Comparison of ENCODE assay signal across 21 mouse cellular contexts in genomic region chr4:130761809-130762208, GRCm38 (mm10). TPM values are rescaled to one million over a fixed set of nuclear protein-coding genes. Genes with fewer than 3 reads are reported as not detected.
DNase-seq lines count a peak whose midpoint lies in the region; ATAC-seq and TF ChIP-seq lines count a peak whose summit lies in the region.
"Had no signal": no experiment of that assay in that cellular context is flagged by ENCODE, and none has a peak within 500 bp of the region (broad histone marks: within the 10 kb centered on the region; RNA-seq: fewer than 3 reads in every experiment).

No protein-coding gene starts in this region.

- H3K36me3 ChIP-seq in forebrain, embryonic 13.5 days (ENCODE audit: poor library complexity, severe bottlenecking), result peaks cover 91% of the 10 kb centered on the region
- H3K36me3 ChIP-seq in forebrain, postnatal 0 days (ENCODE audit: insufficient read depth), result peaks cover 60% of the 10 kb centered on the region
- H3K36me3 ChIP-seq in heart, embryonic 15.5 days, result peaks cover 58% of the 10 kb centered on the region
- H3K36me3 ChIP-seq in heart, embryonic 11.5 days (ENCODE audit: control insufficient read depth, insufficient read depth, low read length), result peaks cover 42% of the 10 kb centered on the region
- H3K36me3 ChIP-seq in liver, embryonic 16.5 days (ENCODE audit: control insufficient read depth, insufficient read depth), result peaks cover 86% of the 10 kb centered on the region
- peaks cover 50% of the 10 kb centered on the region for H3K36me3 ChIP-seq in liver, embryonic 11.5 days (ENCODE audit: control insufficient read depth, insufficient read depth, low read length)

- H3K27me3 ChIP-seq in forebrain, embryonic 13.5 days, result no peaks in the 10 kb centered on the region
- H3K27me3 ChIP-seq in forebrain, postnatal 0 days (ENCODE audit: insufficient read depth, low read length), result no peaks in the 10 kb centered on the region
- no peaks in the 10 kb centered on the region for H3K27me3 ChIP-seq in heart, embryonic 15.5 days
- H3K27me3 ChIP-seq in heart, embryonic 11.5 days (ENCODE audit: control insufficient read depth, insufficient read depth, low read length), result no peaks in the 10 kb centered on the region
- no peaks in the 10 kb centered on the region for H3K27me3 ChIP-seq in liver, embryonic 16.5 days (ENCODE audit: control insufficient read depth, insufficient read depth, low read depth, low read length)
- H3K27me3 ChIP-seq in liver, embryonic 11.5 days (replicated peaks; ENCODE audit: control insufficient read depth, insufficient read depth, low read length), result no peaks in the 10 kb centered on the region
- H3K27me3 ChIP-seq: hindbrain, embryonic 12.5 days; kidney, embryonic 15.5 days; limb, embryonic 15.5 days; neural tube, embryonic 15.5 days had no signal

- H3K4me1 ChIP-seq in forebrain, embryonic 13.5 days, result no peaks in the 10 kb centered on the region
- H3K4me1 ChIP-seq in forebrain, postnatal 0 days (ENCODE audit: insufficient read depth), result no peaks in the 10 kb centered on the region
- H3K4me1 ChIP-seq in heart, embryonic 15.5 days (replicated peaks), result peaks cover 22% of the 10 kb centered on the region
- H3K4me1 ChIP-seq in heart, embryonic 11.5 days (ENCODE audit: control insufficient read depth, insufficient read depth, low read length), result peaks cover 3% of the 10 kb centered on the region; the same call in 1 of the 2 replicates
- no peaks in the 10 kb centered on the region for H3K4me1 ChIP-seq in liver, embryonic 16.5 days (ENCODE audit: control insufficient read depth, low read depth, low read length)
- no peaks in the 10 kb centered on the region for H3K4me1 ChIP-seq in liver, embryonic 11.5 days (replicated peaks; ENCODE audit: control insufficient read depth, insufficient read depth, low read length)
- H3K4me1 ChIP-seq: hindbrain, embryonic 12.5 days; kidney, embryonic 15.5 days; limb, embryonic 15.5 days; neural tube, embryonic 15.5 days had no signal

- H3K4me2 ChIP-seq in forebrain, embryonic 13.5 days, result no peak overlapping the region
- no peak overlapping the region for H3K4me2 ChIP-seq in forebrain, postnatal 0 days (ENCODE audit: low read depth)
- H3K4me2 ChIP-seq in heart, embryonic 15.5 days, result no peak overlapping the region
- no peak overlapping the region for H3K4me2 ChIP-seq in heart, embryonic 11.5 days
- H3K4me2 ChIP-seq in liver, embryonic 16.5 days (ENCODE audit: low read depth, low read length), result no peak overlapping the region
- no peak overlapping the region for H3K4me2 ChIP-seq in liver, embryonic 11.5 days
- H3K4me2 ChIP-seq: hindbrain, embryonic 12.5 days; kidney, embryonic 15.5 days; limb, embryonic 15.5 days; neural tube, embryonic 15.5 days had no signal

- no peak overlapping the region for H3K4me3 ChIP-seq in forebrain, embryonic 13.5 days
- H3K4me3 ChIP-seq in forebrain, postnatal 0 days (ENCODE audit: low read depth, low read length), result no peak overlapping the region
- H3K4me3 ChIP-seq in heart, embryonic 15.5 days, result no peak overlapping the region
- H3K4me3 ChIP-seq in heart, embryonic 11.5 days (ENCODE audit: low read depth, low read length), result no peak overlapping the region
- H3K4me3 ChIP-seq in liver, embryonic 16.5 days (ENCODE audit: low read depth, low read length), result no peak overlapping the region
- H3K4me3 ChIP-seq in liver, embryonic 11.5 days (ENCODE audit: low read depth, low read length), result no peak overlapping the region
- H3K4me3 ChIP-seq: hindbrain, embryonic 12.5 days; kidney, embryonic 15.5 days; limb, embryonic 15.5 days; neural tube, embryonic 15.5 days had no signal

- H3K9ac ChIP-seq in forebrain, embryonic 13.5 days, result no peak overlapping the region
- no peak overlapping the region for H3K9ac ChIP-seq in forebrain, postnatal 0 days
- no peak overlapping the region for H3K9ac ChIP-seq in heart, embryonic 15.5 days
- no peak overlapping the region for H3K9ac ChIP-seq in heart, embryonic 11.5 days (ENCODE audit: low read depth, low read length)
- H3K9ac ChIP-seq in liver, embryonic 16.5 days (ENCODE audit: low read depth, low read length), result no peak overlapping the region
- no peak overlapping the region for H3K9ac ChIP-seq in liver, embryonic 11.5 days (ENCODE audit: low read depth, low read length)
- H3K9ac ChIP-seq: hindbrain, embryonic 12.5 days; kidney, embryonic 15.5 days; limb, embryonic 15.5 days; liver, postnatal 0 days; neural tube, embryonic 15.5 days had no signal

- no peak for TF ChIP-seq CTCF in forebrain, postnatal 0 days (IDR thresholded peaks at IDR 0.05; ENCODE audit: low read depth)

- H3K9me3 ChIP-seq in forebrain, embryonic 13.5 days (replicated peaks), result no peaks in the 10 kb centered on the region
- no peaks in the 10 kb centered on the region for H3K9me3 ChIP-seq in forebrain, postnatal 0 days (ENCODE audit: low read length)
- H3K9me3 ChIP-seq in heart, embryonic 15.5 days (replicated peaks), result no peaks in the 10 kb centered on the region
- H3K9me3 ChIP-seq in heart, embryonic 11.5 days (replicated peaks; ENCODE audit: control insufficient read depth, low read length), result no peaks in the 10 kb centered on the region
- H3K9me3 ChIP-seq in liver, embryonic 16.5 days (replicated peaks; ENCODE audit: control insufficient read depth, low read length), result no peaks in the 10 kb centered on the region
- no peaks in the 10 kb centered on the region for H3K9me3 ChIP-seq in liver, embryonic 11.5 days (ENCODE audit: control insufficient read depth, low read length)
- H3K9me3 ChIP-seq: hindbrain, embryonic 12.5 days; kidney, embryonic 15.5 days; limb, embryonic 15.5 days; neural tube, embryonic 15.5 days had no signal

- ATAC-seq in forebrain, embryonic 13.5 days, result no peak
- no peak for ATAC-seq in forebrain, postnatal 0 days
- 0 out of 2 replicates have a peak, but pooled peaks have one; percentile 39 for ATAC-seq in heart, embryonic 15.5 days (replicated peaks; ENCODE audit: insufficient number of reproducible peaks, insufficient read depth, low FRiP score, low read depth)
- no peak for ATAC-seq in heart, embryonic 11.5 days (replicated peaks; ENCODE audit: insufficient number of reproducible peaks, low FRiP score, low TSS enrichment)
- ATAC-seq in liver, embryonic 16.5 days (ENCODE audit: low read depth), result 0 out of 2 replicates have a peak, but pooled peaks have one; percentile 27
- ATAC-seq in liver, embryonic 11.5 days (replicated peaks; ENCODE audit: low FRiP score), result no peak
- ATAC-seq: forebrain, embryonic 16.5 days; liver, postnatal 0 days; midbrain, embryonic 16.5 days had no signal

- 87% methylated on average over 5 of the region's 5 CpGs for WGBS in forebrain, embryonic 13.5 days
- WGBS in forebrain, postnatal 0 days, result 84% methylated on average over 5 of the region's 5 CpGs
- 77% methylated on average over 5 of the region's 5 CpGs for WGBS in heart, embryonic 15.5 days
- WGBS in heart, embryonic 11.5 days (ENCODE audit: insufficient replicate concordance), result 73% methylated on average over 5 of the region's 5 CpGs
- WGBS in liver, embryonic 16.5 days (ENCODE audit: insufficient replicate concordance), result 77% methylated on average over 5 of the region's 5 CpGs
- WGBS in liver, embryonic 11.5 days, result 87% methylated on average over 5 of the region's 5 CpGs

- no peak for DNase-seq in forebrain, postnatal 0 days
- DNase-seq in liver, embryonic 11.5 days (ENCODE audit: low spot score), result no peak
- DNase-seq in lung, postnatal 25 days (ENCODE audit: low spot score), result peak; percentile 31
- no peak for DNase-seq in right cerebral cortex, postnatal 36 days (ENCODE audit: low spot score in 2 of 2)
- DNase-seq: adrenal gland, postnatal 25 days; cerebellum, adult 11-12 months; cerebellum, postnatal 14 days; embryo, embryonic 11 days; liver, postnatal 0 days; spleen, adult 18-20 months; thymus, postnatal 36 days had no signal

- H3K27ac ChIP-seq in forebrain, embryonic 13.5 days, result 0 out of 2 replicates have a peak overlapping the region, but pooled peaks have one; percentile 6
- no peak overlapping the region for H3K27ac ChIP-seq in forebrain, postnatal 0 days (ENCODE audit: low read depth, low read length)
- peak overlapping the region; percentile 35; the same call in 1 of the 2 replicates for H3K27ac ChIP-seq in heart, embryonic 15.5 days
- H3K27ac ChIP-seq in heart, embryonic 11.5 days (ENCODE audit: low read depth, low read length), result no peak overlapping the region
- no peak overlapping the region for H3K27ac ChIP-seq in liver, embryonic 16.5 days (ENCODE audit: low read length)
- H3K27ac ChIP-seq in liver, embryonic 11.5 days (ENCODE audit: low read depth, low read length), result no peak overlapping the region
- H3K27ac ChIP-seq: hindbrain, embryonic 12.5 days; kidney, embryonic 15.5 days; neural tube, embryonic 15.5 days had no signal

RNA-seq across cellular contexts. Expression of gene Sdc3, which starts 30.5 kb away (rescaled TPM):
- 36.1 and 41.9 TPM in 2 replicates for polyA plus RNA-seq in forebrain, embryonic 13.5 days (2015; fragmentation: Nextera tagmentation; extraction: Ambion mirVana)
- total RNA-seq in forebrain, postnatal 0 days (2014; rRNA removed), result 318 and 421 TPM in 2 replicates
- polyA plus RNA-seq in forebrain, postnatal 0 days (2015; fragmentation: Nextera tagmentation; extraction: Ambion mirVana), result 159 and 204 TPM in 2 replicates
- 18.4 and 28.4 TPM in 2 replicates for polyA plus RNA-seq in heart, embryonic 15.5 days (2015; fragmentation: Nextera tagmentation; extraction: Ambion mirVana)
- 11.6 and 16.9 TPM in 2 replicates for polyA plus RNA-seq in heart, embryonic 11.5 days (2014; fragmentation: Nextera tagmentation; extraction: Ambion mirVana)
- 9.5 and 12.3 TPM in 2 replicates for polyA plus RNA-seq in liver, embryonic 16.5 days (2015; fragmentation: Nextera tagmentation; extraction: Ambion mirVana)
- polyA plus RNA-seq in liver, embryonic 11.5 days (2014; fragmentation: Nextera tagmentation; extraction: Ambion mirVana), result 11.4 and 12.1 TPM in 2 replicates

Comparison
In these comparisons a context has a peak if more than half of its experiments do, and no peak if none do; other contexts are left out.
1. ATAC-seq: peak in heart, embryonic 15.5 days (single experiment) and liver, embryonic 16.5 days (single experiment); none in forebrain, embryonic 13.5 days (single experiment), forebrain, postnatal 0 days (single experiment), heart, embryonic 11.5 days (single experiment) and liver, embryonic 11.5 days (single experiment).
2. H3K27ac ChIP-seq: peak in forebrain, embryonic 13.5 days (single experiment) and heart, embryonic 15.5 days (single experiment); none in forebrain, postnatal 0 days (single experiment), heart, embryonic 11.5 days (single experiment), liver, embryonic 16.5 days (single experiment) and liver, embryonic 11.5 days (single experiment).